Mouse (Mus musculus): ENCODE results near the gene Mboat7. TPM values are rescaled to one million over a fixed set of nuclear protein-coding genes. Genes with fewer than 3 reads are reported as not detected.

The Mboat7 gene
- total and polyA plus RNA-seq, 3 experiments: 18.4 to 41.2 (median 21.7) TPM

DNA sequence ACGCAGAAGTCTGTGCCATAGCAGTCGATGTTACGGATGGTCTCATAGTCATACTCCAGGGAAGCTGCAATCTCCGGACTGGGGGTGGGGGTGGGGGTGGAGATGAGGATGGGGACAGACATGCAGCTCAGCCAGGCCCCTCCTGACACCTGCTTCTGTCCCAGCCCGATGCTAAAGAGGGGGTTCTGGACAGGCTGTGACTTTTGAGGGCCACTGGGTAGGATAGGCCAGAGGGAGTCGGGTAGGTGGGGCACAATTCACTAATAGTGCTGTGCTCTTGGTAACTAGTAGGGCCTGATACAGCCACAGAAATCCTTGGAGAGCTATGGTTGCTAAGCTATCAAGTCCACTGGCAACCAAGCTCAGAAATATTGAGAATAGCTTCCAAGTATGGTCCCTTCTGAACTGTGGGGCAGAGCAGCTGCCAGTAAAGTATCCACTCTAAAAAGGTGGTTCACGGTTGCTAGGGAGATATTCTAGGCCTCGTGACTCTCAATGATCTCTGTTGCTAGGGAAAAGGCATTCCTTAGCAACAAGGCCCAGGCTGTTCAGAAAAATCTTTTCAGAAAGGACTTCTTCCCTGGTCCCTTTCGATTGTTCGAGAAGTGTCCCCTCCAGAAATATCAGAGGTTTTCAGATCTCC lies 9.3 kb downstream of the Mboat7 start:
- H3K27me3 ChIP-seq (replicated peaks): no peaks in the 10 kb centered on the region
- peaks cover 0 to 3% of the 10 kb centered on the region in 2 experiments; a peak in 1 of 4 replicates for H3K4me1 ChIP-seq (ENCODE audit: control insufficient read depth in 1 of 2, insufficient read depth in 2 of 2)
- TF ChIP-seq CTCF (conservative IDR thresholded peaks at IDR 0.05 in 1 of 2, IDR thresholded peaks at IDR 0.05 in 1 of 2; ENCODE audit: low read depth in 2 of 2, low read length in 2 of 2) (no peak), HCFC1 (IDR thresholded peaks at IDR 0.05; ENCODE audit: low read depth, low read length) (no peak), POLR2A (IDR thresholded peaks at IDR 0.05; ENCODE audit: low read depth, low read length) (no peak), MEF2A (IDR thresholded peaks at IDR 0.05; ENCODE audit: borderline replicate concordance, low read depth, low read length) (no peak), RCOR1 (conservative IDR thresholded peaks at IDR 0.05; ENCODE audit: low read depth, low read length) (no peak), CHD2 (IDR thresholded peaks at IDR 0.05; ENCODE audit: low read length) (no peak), ZNF384 (IDR thresholded peaks at IDR 0.05; ENCODE audit: low read depth, low read length) (no peak), ZMIZ1 (IDR thresholded peaks at IDR 0.05; ENCODE audit: low read depth, low read length) (no peak), USF1 (IDR thresholded peaks at IDR 0.05; ENCODE audit: low read depth, low read length) (no peak), NELFE (IDR thresholded peaks at IDR 0.05; ENCODE audit: low read depth, low read length) (no peak), IRF4 (IDR thresholded peaks at IDR 0.05; ENCODE audit: low read depth, low read length) (no peak), ZKSCAN1 (IDR thresholded peaks at IDR 0.05; ENCODE audit: borderline replicate concordance, low read depth, low read length) (no peak), KAT2A (IDR thresholded peaks at IDR 0.05; ENCODE audit: insufficient replicate concordance, low read length) (no peak), MAX (IDR thresholded peaks at IDR 0.05; ENCODE audit: low read length) (no peak), ETS1 (conservative IDR thresholded peaks at IDR 0.05; ENCODE audit: low read depth, low read length) (no peak), BHLHE40 (IDR thresholded peaks at IDR 0.05; ENCODE audit: low read depth, low read length) (no peak)
- no peak overlapping the region for H3K4me3 ChIP-seq (replicated peaks in 1 of 3; ENCODE audit: low read depth in 2 of 3, low read length in 2 of 3, poor library complexity in 1 of 3)
- dilution Hi-C loops (cut with MboI; ENCODE audit: extremely low pct_ligation_motif_present, extremely low pct_unique_long_range_greater_than_20kb, low sequenced_read_pairs) (no loop called here), in situ Hi-C loops (cut with MboI; ENCODE audit: low pct_ligation_motif_present, low pct_unique_long_range_greater_than_20kb, low sequenced_read_pairs) (no loop called here)
- no peak overlapping the region for H3K27ac ChIP-seq (ENCODE audit: insufficient read depth, low read depth)
- H3K79me2 ChIP-seq (replicated peaks; ENCODE audit: control insufficient read depth, extremely low read depth, insufficient read depth, poor library complexity, severe bottlenecking): no peaks in the 10 kb centered on the region
- peaks cover 27 to 75% of the 10 kb centered on the region in 2 experiments for H3K36me3 ChIP-seq (replicated peaks in 1 of 2; ENCODE audit: control insufficient read depth in 1 of 2, insufficient read depth in 1 of 2, low read length in 1 of 2)
- no peaks in the 10 kb centered on the region for H3K9me3 ChIP-seq (replicated peaks; ENCODE audit: low read length)
- no peak overlapping the region for H3K4me2 ChIP-seq (ENCODE audit: insufficient read depth, low read depth, poor library complexity, severe bottlenecking)
- DNase-seq (ENCODE audit: extremely low read depth): no peak
- no peak overlapping the region for H3K9ac ChIP-seq (ENCODE audit: insufficient read depth, low read depth)

- TF ChIP-seq USF1 (IDR thresholded peaks at IDR 0.05; ENCODE audit: low read depth, low read length) (no peak), USF2 (conservative IDR thresholded peaks at IDR 0.05; ENCODE audit: low read depth, low read length) (no peak), PAX5 (IDR thresholded peaks at IDR 0.05; ENCODE audit: low read length) (no peak), MAFK (IDR thresholded peaks at IDR 0.05; ENCODE audit: insufficient replicate concordance, low read length) (no peak), JUND (conservative IDR thresholded peaks at IDR 0.05; ENCODE audit: low read depth, low read length) (no peak), ETS1 (conservative IDR thresholded peaks at IDR 0.05; ENCODE audit: low read depth, low read length) (no peak), IRF4 (IDR thresholded peaks at IDR 0.05; ENCODE audit: low read depth, low read length) (no peak), JUN (IDR thresholded peaks at IDR 0.05; ENCODE audit: insufficient read depth, low read depth, low read length) (no peak), ELF1 (IDR thresholded peaks at IDR 0.05; ENCODE audit: low read depth, low read length) (no peak), ZC3H11A (IDR thresholded peaks at IDR 0.05; ENCODE audit: low read depth, low read length) (no peak), RAD21 (IDR thresholded peaks at IDR 0.05; ENCODE audit: low read depth, low read length) (no peak), E2F4 (IDR thresholded peaks at IDR 0.05; ENCODE audit: insufficient replicate concordance, low read depth, low read length) (no peak), ZMIZ1 (IDR thresholded peaks at IDR 0.05; ENCODE audit: low read depth, low read length) (no peak), KAT2A (IDR thresholded peaks at IDR 0.05; ENCODE audit: insufficient replicate concordance, low read length) (no peak)
- Histone ChIP-seq H3K4me2 (ENCODE audit: insufficient read depth, low read depth, poor library complexity, severe bottlenecking) (no peak within 1 kb of the TSS), H3K9ac (ENCODE audit: insufficient read depth, low read depth) (no peak within 1 kb of the TSS), H3K36me3 (replicated peaks in 1 of 2; ENCODE audit: control insufficient read depth in 1 of 2, insufficient read depth in 1 of 2, low read length in 1 of 2) (peaks cover 2 to 46% of the 10 kb centered on the region in 2 experiments), H3K4me1 (ENCODE audit: control insufficient read depth in 1 of 2, insufficient read depth in 2 of 2) (peaks cover 0 to 31% of the 10 kb centered on the region in 2 experiments; a peak in 2 of 4 replicates), H3K27ac (ENCODE audit: insufficient read depth, low read depth) (no peak within 1 kb of the TSS), H3K9me3 (replicated peaks; ENCODE audit: low read length) (no peaks in the 10 kb centered on the region), H3K79me2 (replicated peaks; ENCODE audit: control insufficient read depth, extremely low read depth, insufficient read depth, poor library complexity, severe bottlenecking) (no peaks in the 10 kb centered on the region), H3K27me3 (replicated peaks) (no peaks in the 10 kb centered on the region), H3K4me3 (replicated peaks in 1 of 3; ENCODE audit: low read depth in 2 of 3, low read length in 2 of 3, poor library complexity in 1 of 3) (no peak within 1 kb of the TSS)
- in situ Hi-C loops (cut with MboI; ENCODE audit: low pct_ligation_motif_present, low pct_unique_long_range_greater_than_20kb, low sequenced_read_pairs) (no loop called here), dilution Hi-C loops (cut with MboI; ENCODE audit: extremely low pct_ligation_motif_present, extremely low pct_unique_long_range_greater_than_20kb, low sequenced_read_pairs) (no loop called here)
- DNase-seq (ENCODE audit: extremely low read depth): no peak
Measured at GRCm38 (mm10) chr7:3677342-3677741, 16.0 kb downstream of the Mboat7 start, which contains the start of gene Tmc4. Gene Tmc4, minus strand, starts transcription at chr7:3677553.
